Mouse (Mus musculus) layer of hippocampus, postnatal 10 days (tissue): ENCODE results near the gene Mip. TPM values are rescaled to one million over a fixed set of nuclear protein-coding genes. Genes with fewer than 3 reads are reported as not detected.
"Not testable (repeated sequence)": the region's sequence is repeated elsewhere in the genome, so short reads cannot be mapped to it uniquely, and the experiment has no call there.

ENCODE experiments used
- DNase-seq, 2 experiments: peaks; one replicate each; pipeline ENCODE4 v3.0.0; 2021; ENCODE audit warnings: low spot score in 2 of 2
- long read RNA-seq: library from polyadenylated mRNA; stranded (forward); transcript quantifications from one replicate; pipeline ENCODE4 v2.0.0, GENCODE M21; 2023
- total RNA-seq, 2 experiments: library from RNA; stranded (reverse); gene quantifications; 2 replicates each; pipeline ENCODE4 v1.2.3; 2021

Mip gene
- total RNA-seq = not detected
- long read RNA-seq = 0 reads

GRCm38 (mm10) chr10:128225538-128225937 is at the start of gene Mip:
Gene Mip, plus strand, starts transcription at chr10:128225838.
- DNase-seq = no peak

GRCm38 (mm10) chr10:128175996-128176755 is 49.5 kb upstream of the Mip start:
- peak in 1 of 2 experiments; percentile 47 for DNase-seq

- no peak for DNase-seq
Observed at GRCm38 (mm10) chr10:128177316-128177715, 48.3 kb upstream of the Mip start.

GRCm38 (mm10) chr10:128179989-128180388 is 45.6 kb upstream of the Mip start, which contains the start of gene Rbms2:
Gene Rbms2, minus strand, starts transcription at chr10:128180297.
- DNase-seq = no peak

DNA sequence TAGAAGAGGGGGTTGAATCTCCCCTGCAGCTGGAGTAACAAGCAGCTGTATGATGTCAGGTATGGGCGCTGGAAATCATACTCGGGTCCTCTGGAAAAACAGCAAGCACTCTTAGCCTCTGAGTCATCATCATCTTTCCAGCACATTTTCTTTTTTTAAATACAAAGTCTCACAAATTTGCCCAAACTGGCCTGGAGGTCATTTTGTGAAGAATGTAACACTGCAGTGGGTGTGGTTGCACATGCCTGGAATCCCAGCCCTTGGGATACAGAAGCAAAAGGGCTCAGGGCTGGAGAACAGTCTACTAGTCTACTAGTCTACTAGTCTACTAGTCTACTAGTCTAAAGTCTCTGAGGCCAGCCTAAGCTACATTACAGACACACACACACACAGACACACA is 41.3 kb upstream of the Mip start:
- DNase-seq = no peak

GRCm38 (mm10) chr10:128185277-128185940 is 40.2 kb upstream of the Mip start:
- no peak for DNase-seq

DNA sequence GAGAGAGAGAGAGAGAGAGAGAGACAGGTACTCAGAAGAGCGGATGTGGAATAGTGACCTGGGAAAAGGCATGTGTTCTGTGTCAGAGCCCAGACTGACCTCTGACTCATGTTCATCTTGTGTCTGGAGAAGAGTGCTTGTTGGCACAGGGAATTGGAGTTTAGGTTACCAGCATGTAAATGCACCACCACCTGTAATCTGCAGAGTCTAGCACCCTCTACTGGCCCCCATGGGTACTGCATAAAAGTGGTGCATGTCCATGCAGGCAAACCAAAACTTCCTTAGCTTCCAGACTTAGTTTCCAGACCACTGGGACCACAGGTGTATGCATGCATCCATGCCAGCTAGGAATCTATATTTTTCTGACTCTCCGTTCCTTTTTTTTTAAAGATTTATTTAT is 39.7 kb upstream of the Mip start:
- peak; percentile 75 to 79 for DNase-seq

DNA sequence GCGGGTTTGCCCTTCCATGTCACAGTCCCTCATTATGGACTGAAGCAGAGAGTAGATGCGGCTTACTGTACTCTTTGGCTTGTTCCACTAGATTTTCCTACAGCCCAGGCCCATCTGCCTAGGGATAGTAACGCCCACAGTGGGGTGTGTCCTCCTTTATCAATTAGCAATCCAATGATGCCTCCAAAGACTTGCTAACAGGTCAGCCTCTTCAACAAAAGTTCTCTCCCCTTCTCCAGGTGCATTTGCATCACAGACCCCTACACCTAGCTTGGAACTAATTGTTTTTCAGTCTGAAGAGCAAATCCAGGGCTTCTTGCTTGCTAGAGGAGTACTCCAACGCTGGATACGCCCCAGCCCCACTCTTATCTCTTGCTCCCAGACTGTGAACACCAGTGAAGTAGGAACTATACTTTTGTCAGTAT is 38.4 kb upstream of the Mip start:
- no peak for DNase-seq

- peak; percentile 81 to 83 for DNase-seq
Observed at GRCm38 (mm10) chr10:128188242-128188877, 37.3 kb upstream of the Mip start.

DNA sequence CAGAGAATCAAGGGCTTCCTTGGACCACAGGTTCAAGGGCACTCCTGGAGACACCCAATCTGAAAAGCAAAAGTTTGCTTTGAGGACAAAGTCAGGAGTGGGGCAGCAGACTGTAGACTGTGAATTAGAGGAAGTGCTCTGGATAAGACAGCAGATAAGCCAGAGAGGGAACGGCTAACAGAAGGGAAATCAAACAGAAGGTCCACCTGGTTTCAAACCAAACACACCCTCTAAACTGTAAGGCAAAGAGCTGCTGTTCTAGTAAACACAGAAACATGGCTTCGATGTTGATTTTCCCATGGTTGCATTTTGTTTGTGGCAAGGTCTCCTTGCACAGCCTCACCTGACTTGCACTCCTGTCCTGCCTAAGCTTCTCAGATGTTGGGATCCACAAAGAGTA is 34.2 kb upstream of the Mip start:
- no peak for DNase-seq

DNA sequence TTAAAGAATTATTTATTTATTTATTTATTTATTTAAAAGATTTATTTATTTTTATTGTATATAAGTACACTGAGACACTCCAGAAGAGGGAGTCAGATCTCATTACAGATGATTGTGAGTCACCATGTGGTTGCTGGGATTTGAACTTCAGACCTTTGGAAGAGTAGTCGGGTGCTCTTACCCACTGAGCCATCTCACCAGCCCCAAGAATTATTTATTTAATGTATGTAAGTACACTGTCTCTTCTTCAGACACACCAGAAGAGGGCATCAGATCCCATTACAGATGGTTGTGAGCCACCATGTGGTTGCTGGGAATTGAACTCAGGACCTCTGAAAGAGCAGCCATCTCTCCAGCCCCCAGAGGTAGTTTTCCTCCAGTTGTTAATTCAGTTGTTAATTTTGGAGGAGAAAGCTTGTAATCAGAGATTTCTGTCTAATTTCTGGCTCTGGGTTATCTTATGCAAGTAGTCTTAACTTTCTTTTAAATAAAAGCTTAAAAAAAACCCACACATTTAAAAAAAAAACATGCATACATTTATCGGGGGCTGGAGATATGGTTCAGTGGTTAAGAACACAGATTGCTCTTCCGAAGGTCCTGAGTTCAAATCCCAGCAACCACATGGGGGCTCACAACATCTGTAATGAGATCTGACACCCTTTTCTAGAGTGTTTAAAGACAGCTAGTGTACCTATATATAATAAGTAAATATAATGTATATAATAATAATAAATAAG is 33.4 kb upstream of the Mip start:
- DNase-seq = not testable (repeated sequence)

DNA sequence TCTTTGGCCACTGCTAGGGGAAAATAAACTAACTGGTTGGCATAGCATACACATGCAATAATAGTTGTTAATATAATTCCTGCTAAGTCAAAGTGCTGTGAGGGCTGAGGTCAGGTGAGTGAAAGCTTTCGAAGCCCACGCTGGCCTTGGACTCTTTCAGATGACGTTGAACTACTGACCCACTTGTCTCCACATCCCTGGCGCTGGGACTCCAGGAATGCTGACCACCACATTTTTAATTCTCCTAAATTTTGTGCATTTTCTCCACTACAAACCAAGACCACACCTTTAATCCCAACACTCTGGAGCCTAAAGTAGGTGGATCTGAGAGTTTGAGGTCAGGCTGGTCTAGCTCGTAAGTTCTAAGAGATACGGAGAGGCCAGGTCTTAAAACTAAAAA is 32.5 kb upstream of the Mip start:
- no peak for DNase-seq

DNA sequence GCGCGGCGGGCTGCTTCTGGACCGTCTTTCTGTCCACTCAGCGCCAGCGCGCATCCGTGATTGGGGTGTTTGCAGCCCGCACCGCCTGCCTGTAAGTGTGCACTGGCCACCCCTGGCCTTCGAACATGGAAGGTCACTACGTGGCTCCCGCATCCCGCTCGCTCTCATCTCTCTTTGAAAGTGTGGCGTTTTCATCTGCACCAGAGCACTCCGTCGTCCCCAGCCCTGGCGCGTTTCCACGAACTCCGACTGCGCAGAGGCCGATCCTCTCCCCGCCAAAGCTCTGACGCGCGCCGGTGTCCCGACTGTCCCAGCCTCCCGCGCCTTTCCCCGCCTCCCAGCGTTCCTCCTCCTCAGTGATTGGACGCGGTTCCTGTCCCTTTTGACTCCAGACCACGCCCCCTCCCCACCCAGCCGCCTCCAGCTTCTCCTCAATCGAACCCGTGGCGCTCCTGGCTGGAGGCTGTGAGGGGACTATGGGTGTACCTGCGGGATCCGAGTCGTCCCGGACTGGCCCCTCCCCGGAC is 31.6 kb upstream of the Mip start, which contains the start of gene Gls2:
Gls2 (plus strand) TSS at position 434 of the 527 bp plus-strand sequence.
- DNase-seq = peak; percentile 97 to 99

GRCm38 (mm10) chr10:128194551-128195461 is 30.8 kb upstream of the Mip start:
- DNase-seq = peak; percentile 51 to 66

GRCm38 (mm10) chr10:128201856-128202255 is 23.8 kb upstream of the Mip start:
- no peak for DNase-seq

- no peak for DNase-seq
Observed at GRCm38 (mm10) chr10:128204941-128205340, 20.7 kb upstream of the Mip start.

DNA sequence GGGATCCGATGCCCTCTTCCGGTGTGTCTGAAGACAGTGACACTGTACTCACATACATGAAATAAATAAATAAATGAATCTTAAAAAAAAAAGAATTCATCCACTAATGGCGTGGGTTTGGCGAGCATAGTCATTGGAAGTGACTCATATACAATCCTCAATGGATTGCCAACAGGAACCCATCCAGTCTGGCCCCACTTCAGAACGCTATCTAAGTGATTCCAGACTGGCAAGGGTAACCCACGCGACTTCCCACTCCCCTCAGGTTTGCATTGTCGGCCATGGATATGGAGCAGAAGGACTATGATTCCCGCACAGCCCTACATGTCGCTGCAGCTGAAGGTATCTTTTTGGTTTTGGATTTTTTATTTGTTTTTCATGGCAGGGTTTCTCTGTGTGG is 17.3 kb upstream of the Mip start:
- no peak for DNase-seq

DNA sequence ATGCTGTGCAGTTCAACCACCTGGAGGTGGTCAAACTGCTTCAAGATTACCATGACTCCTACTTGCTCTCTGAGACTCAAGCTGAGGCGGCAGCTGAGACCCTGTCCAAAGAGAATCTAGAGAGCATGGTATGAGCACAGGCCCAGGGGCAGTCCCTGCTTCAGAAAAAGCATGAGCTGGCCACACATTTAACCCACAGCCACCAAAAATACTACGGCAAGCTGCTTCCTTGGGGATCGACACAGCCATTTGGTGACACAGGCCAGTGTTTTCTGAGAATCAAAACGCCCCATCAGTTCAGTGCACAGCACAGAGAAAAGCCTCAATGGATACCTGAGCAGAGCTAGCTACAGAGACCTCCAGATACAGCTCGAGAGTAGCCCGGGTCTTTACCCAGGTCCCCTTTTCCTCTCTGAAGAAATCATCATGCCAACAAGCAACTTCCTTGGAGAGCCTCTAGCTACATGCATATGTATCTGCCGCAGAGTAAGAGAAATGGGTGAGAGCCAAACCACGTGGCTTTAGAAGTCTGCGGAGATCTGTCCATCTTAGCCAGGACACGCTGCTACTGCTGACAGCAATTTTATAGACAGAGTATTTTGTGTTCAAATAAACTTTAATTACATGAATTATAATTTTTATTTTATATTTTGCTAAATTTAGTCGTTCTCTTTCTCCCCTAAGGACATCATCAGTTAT is 16.2 kb upstream of the Mip start:
- DNase-seq = no peak

DNA sequence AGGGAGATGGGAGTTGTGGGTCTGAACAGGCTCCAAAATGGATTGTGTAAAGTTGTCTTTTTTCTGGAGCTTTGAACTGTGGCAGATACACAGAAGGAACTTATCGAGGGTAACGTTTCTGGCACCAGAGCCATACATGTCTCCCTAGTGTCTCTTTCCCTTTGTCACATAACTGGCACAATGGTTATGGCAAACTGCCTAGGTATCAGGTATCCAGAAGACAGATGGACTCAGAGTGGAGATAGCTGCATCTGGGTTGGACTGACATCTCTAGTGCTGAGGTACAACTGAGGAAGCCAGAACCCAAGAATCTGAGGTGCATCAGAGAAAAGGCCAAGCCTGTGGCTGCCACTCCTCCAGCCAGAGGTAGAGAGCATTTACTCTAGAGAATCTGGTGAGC is 15.5 kb upstream of the Mip start:
- DNase-seq = no peak
